Mouse (Mus musculus) stomach, postnatal 0 days (tissue): ENCODE data around the gene Exo5.

Experiments
- CTCF ChIP-seq: IDR thresholded peaks from 2 replicates; pipeline ENCODE4 v1.5.1; 2016; ENCODE audit warnings: antibody characterized with exemption, low read depth, mild to moderate bottlenecking, moderate library complexity
- EP300 ChIP-seq: optimal IDR thresholded peaks from 2 replicates; pipeline ENCODE3; 2016; ENCODE audit warnings: antibody characterized with exemption

GRCm38 (mm10) chr4:120888884-120889283 is 35.9 kb downstream of the Exo5 start:
- TF ChIP-seq CTCF, result no peak
- no peak for TF ChIP-seq EP300
